Mouse (Mus musculus) heart, postnatal 10 days (tissue): ENCODE measurements at regions not wholly inside any gene's neighbourhood (a gene's known extent, or its start where the extent isn't known, plus 50 kb on each side); places are given as distances from the start of the nearest gene placed in this dataset.
"Not testable (repeated sequence)": the region's sequence is repeated elsewhere in the genome, so short reads cannot be mapped to it uniquely, and the experiment has no call there.

Source experiments
- DNase-seq, 2 experiments: peaks; one replicate each; pipeline ENCODE4 v3.0.0; 2021
- intact Hi-C: fragments of 180-260 bp; cut with DNase I; formaldehyde crosslinking; loops from one replicate; pipeline ENCODE4 v1.15.1; 2025

- intact Hi-C loops = no loop called here
Measured at GRCm38 (mm10) chr13:4935940-4936339, 327.0 kb upstream of the Akr1e1 start.

GRCm38 (mm10) chr13:4939849-4940248 is 330.9 kb upstream of the Akr1e1 start:
- DNase-seq = no peak
- intact Hi-C loops = loop anchor here (5.0 kb wide), 2 partner anchors 273 to 922 kb away; partner anchors contain the start of gene Klf6

More at GRCm38 (mm10) chr13:4935940-4936339, 327.0 kb upstream of the Akr1e1 start:
- peak in 1 of 2 experiments; percentile 4 for DNase-seq

- peak; percentile 36 for DNase-seq
- intact Hi-C loops = loop anchor here (2.0 to 5.0 kb wide), 3 partner anchors 275 to 1528 kb away; partner anchors contain the start of gene Klf6
Measured at GRCm38 (mm10) chr13:4942490-4942889, 333.5 kb upstream of the Akr1e1 start.

GRCm38 (mm10) chr13:4943046-4943445 is 334.1 kb upstream of the Akr1e1 start:
- intact Hi-C loops = loop anchor here (2.0 to 5.0 kb wide), 3 partner anchors 276 to 1528 kb away; partner anchors contain the start of gene Klf6
- peak; percentile 2 to 3 for DNase-seq

GRCm38 (mm10) chr13:4955384-4955783 is 346.4 kb upstream of the Akr1e1 start:
- intact Hi-C loops = no loop called here

GRCm38 (mm10) chr13:4964824-4965223 is 355.9 kb upstream of the Akr1e1 start:
- intact Hi-C loops = no loop called here
- DNase-seq = no peak

More at GRCm38 (mm10) chr13:4955384-4955783, 346.4 kb upstream of the Akr1e1 start:
- DNase-seq = no peak

GRCm38 (mm10) chr13:4970081-4970892 is 361.3 kb upstream of the Akr1e1 start:
- intact Hi-C loops = no loop called here
- DNase-seq = peak; percentile 10 to 31

- intact Hi-C loops = no loop called here
- DNase-seq = no peak
Measured at GRCm38 (mm10) chr13:4971472-4972067, 362.6 kb upstream of the Akr1e1 start.

- DNase-seq = no peak
- intact Hi-C loops = no loop called here
Measured at GRCm38 (mm10) chr13:4992876-4993275, 383.9 kb upstream of the Akr1e1 start.

GRCm38 (mm10) chr13:5008296-5008695 is 399.3 kb upstream of the Akr1e1 start:
- DNase-seq = no peak
- intact Hi-C loops = no loop called here

GRCm38 (mm10) chr13:5022439-5022838 is 413.5 kb upstream of the Akr1e1 start:
- DNase-seq = no peak
- intact Hi-C loops = loop anchor here (10.0 kb wide), 1 partner anchor 348 kb away; no protein-coding TSS in a partner anchor

GRCm38 (mm10) chr13:5059859-5060258 is 450.9 kb upstream of the Akr1e1 start:
- intact Hi-C loops = no loop called here
- DNase-seq = no peak

- intact Hi-C loops = no loop called here
- DNase-seq = no peak
Measured at GRCm38 (mm10) chr13:5060462-5060861, 451.5 kb upstream of the Akr1e1 start.

GRCm38 (mm10) chr13:5107454-5107853 is 498.5 kb upstream of the Akr1e1 start:
- DNase-seq = no peak
- intact Hi-C loops = no loop called here

- DNase-seq = no peak
- intact Hi-C loops = no loop called here
Measured at GRCm38 (mm10) chr13:5154911-5155310, 545.9 kb upstream of the Akr1e1 start.

GRCm38 (mm10) chr13:5159765-5160684 is 551.1 kb upstream of the Akr1e1 start:
- intact Hi-C loops = no loop called here
- no peak for DNase-seq

GRCm38 (mm10) chr13:5166716-5167115 is 557.7 kb upstream of the Akr1e1 start:
- peak in 1 of 2 experiments; percentile 6 for DNase-seq
- intact Hi-C loops = no loop called here

GRCm38 (mm10) chr13:5178996-5179395 is 570.0 kb upstream of the Akr1e1 start:
- DNase-seq = no peak
- intact Hi-C loops = no loop called here

- no peak for DNase-seq
- intact Hi-C loops = no loop called here
Measured at GRCm38 (mm10) chr13:5179552-5179951, 570.6 kb upstream of the Akr1e1 start.

GRCm38 (mm10) chr13:5185237-5185800 is 576.3 kb upstream of the Akr1e1 start:
- DNase-seq, intact Hi-C loops: not testable (repeated sequence)
